Mouse (Mus musculus) neural tube, postnatal 0 days (tissue): Measurements from ENCODE around the gene Trhr2. TPM values are rescaled to one million over a fixed set of nuclear protein-coding genes. Genes with fewer than 3 reads are reported as not detected.

Experiments used
- polyA plus RNA-seq: library from polyadenylated mRNA; unstranded; fragments of >200 nt; fragmentation: Nextera tagmentation; extraction: Ambion mirVana; gene quantifications from 2 replicates; pipeline ENCODE4 v1.2.1, GENCODE M21; 2015

Trhr2 gene
- 0.48 and 0.51 TPM in 2 replicates for polyA plus RNA-seq

DNA sequence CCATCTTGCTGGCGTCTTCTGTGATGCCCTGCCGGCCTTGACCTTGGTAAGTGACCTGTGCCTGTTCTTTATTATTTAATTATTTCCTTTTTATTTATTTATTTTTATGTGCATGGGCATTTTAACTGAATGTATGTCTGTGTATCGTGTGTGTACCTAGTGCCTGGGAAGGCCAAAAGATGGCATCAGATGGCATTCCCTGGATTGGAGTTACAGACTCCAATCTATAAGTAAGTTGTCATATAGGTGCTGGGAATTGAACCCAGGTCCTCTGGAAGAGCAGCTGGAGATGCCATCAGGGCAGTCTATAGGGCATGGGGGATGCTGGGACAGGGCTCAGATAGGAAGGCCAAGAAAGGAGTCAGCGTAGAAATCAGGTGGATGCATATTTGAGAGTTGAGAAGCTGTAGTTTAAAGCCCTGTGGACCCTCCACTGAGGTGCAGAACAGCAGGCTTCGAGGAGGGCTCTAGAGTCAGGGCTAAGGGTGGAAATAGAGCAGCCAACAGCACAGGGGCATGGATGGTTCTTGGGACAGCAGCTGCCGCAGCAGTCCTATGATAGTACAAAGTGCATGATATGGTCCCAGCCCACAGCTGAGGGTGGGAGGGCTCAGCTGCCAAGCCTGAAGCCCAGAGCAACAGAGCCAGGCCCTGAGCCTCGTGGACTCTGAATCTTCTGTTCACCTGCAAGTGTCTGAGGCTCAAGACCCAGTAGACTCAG, at the start of gene Trhr2:
Gene Trhr2, minus strand, starts transcription at position 51 of the 721 bp plus-strand sequence.

DNA sequence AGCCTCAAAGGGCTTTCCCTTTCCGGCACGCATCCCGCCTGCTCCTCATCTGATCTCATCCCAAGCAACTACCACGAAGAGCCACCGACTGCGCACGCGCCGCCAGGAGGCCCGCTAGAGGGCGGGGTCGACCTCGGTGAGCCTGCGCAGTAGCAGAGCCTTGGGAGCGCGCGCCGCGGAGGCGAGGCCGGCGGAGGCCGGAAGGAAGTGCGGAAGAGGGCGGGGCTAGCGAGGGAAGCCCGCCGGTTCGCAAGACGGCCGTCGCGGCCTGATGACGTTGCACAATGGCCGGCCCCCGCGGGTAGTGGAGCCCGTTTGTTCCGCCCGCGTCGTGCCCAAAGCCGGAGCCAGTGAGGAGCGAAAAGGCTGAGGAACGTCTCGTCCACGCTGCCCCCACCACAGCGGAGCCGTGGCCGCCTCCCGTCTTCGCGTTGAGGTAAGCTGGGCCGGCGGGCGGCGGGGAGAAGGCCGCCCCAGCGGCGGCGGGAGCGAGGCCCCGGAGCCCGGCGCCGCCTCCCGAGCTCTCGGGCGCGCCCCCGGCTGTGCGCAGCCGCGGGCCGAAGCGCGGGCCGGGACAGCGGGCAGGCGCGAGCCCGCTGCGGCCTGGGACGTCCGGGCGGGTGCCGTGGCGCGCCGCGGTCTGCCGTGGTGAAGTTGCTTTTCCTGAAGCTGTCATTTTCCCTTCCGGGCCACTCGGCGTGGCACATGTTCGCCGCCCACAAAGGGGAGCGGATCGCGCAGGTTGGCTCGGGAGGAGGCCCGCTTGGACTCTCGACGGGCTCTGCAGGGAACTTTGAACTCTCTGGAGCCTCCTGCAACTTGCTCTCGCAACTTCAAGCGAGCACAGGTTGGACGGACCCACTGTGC, 16.1 kb upstream of the Trhr2 start, which contains the start of gene Zc3h18:
Gene Zc3h18, plus strand, starts transcription at position 245 of the 867 bp plus-strand sequence.

Other genes starting within 250 kb of the Trhr2 start
- gene Zfpm1, start 78.6 kb downstream of the Trhr2 start, polyA plus RNA-seq = 1.6 and 2.1 TPM in 2 replicates
- gene Zc3h18, start 15.9 kb upstream of the Trhr2 start, polyA plus RNA-seq = 21.4 and 22.8 TPM in 2 replicates
- gene Il17c, start 61.3 kb upstream of the Trhr2 start, polyA plus RNA-seq = 0.22 TPM in 1 of 2 replicates, not detected in the other
- 57.8 and 77.0 TPM in 2 replicates for gene Cyba, start 72.2 kb upstream of the Trhr2 start, polyA plus RNA-seq
- gene Mvd, start 82.7 kb upstream of the Trhr2 start, polyA plus RNA-seq = 67.8 and 69.0 TPM in 2 replicates
- not detected in 2 replicates for gene Snai3, start 100.0 kb upstream of the Trhr2 start, polyA plus RNA-seq
- gene Rnf166, start 115.3 kb upstream of the Trhr2 start, polyA plus RNA-seq = 28.1 and 29.9 TPM in 2 replicates
- gene Ctu2, start 115.4 kb upstream of the Trhr2 start, polyA plus RNA-seq = 84.8 and 91.5 TPM in 2 replicates
- 1.5 and 2.1 TPM in 2 replicates for gene Piezo1, start 190.6 kb upstream of the Trhr2 start, polyA plus RNA-seq
- 7.2 and 7.4 TPM in 2 replicates for gene Cdt1, start 207.3 kb upstream of the Trhr2 start, polyA plus RNA-seq
- 199 and 204 TPM in 2 replicates for gene Aprt, start 216.2 kb upstream of the Trhr2 start, polyA plus RNA-seq